8 mouse cellular contexts compared by ENCODE assay signal in the genomic region with DNA sequence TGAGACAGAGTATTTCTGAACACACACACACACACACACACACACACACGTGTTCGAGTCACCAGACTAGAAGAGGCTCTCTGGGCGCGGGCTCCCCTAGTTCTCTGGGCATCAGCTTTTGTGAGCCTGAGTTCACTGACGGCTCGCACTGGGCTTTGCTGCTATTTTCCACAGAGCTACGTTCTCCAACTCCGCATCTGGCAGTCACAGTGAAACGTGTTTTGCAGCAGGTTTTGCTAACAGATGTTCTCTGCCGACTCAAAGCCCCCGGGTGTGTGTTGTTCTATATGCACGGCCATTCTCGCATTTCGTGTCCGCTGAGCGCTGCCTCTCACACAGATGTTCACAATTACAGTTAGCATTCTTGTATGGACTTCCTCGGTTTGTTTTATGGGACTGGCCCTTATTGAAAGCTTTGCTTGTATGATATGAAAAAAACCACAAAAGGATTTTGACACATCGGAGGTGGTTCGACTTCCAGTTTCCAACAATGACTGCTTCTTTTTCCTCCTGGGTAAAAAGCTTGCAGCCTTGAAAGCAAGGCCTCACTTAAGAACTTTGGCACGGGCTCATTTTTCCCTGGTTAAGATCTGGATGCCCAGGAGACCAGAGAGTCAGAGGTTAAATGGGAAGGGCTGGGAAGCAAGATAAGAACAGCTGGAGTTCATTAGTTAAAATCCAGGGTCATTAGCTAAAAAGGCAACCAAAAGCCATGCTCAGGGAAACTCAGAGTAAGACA. TPM values are rescaled to one million over a fixed set of nuclear protein-coding genes. Genes with fewer than 3 reads are reported as not detected.
DNase-seq lines count a peak whose midpoint lies in the region.

No protein-coding gene starts in this region.

- peak; percentile 7 for DNase-seq in adrenal gland, adult 8-10 months
- no peak for DNase-seq in adrenal gland, adult 18-20 months (ENCODE audit: low spot score in 2 of 2)
- peak; percentile 19 for DNase-seq in brain, adult 2 months (ENCODE audit: low read depth, low spot score)
- DNase-seq in heart, adult 8-10 months (ENCODE audit: low spot score) = peak; percentile 21
- peak; percentile 4 to 25 for DNase-seq in kidney, postnatal 36 days
- DNase-seq in testis, postnatal 10 days (ENCODE audit: low spot score) = peak; percentile 47
- no peak for DNase-seq in layer of hippocampus, postnatal 25 days (ENCODE audit: extremely low spot score in 1 of 2, low spot score in 1 of 2)
- DNase-seq in spleen, adult 12 weeks (ENCODE audit: low spot score) = no peak

RNA-seq across cellular contexts. Expression of a gene that starts 13.4 kb away (rescaled TPM):
- under 1 TPM in 3 of 4 experiments, not detected in 1; 0.19 to 0.49 (median 0.35) TPM for total RNA-seq in adrenal gland, adult 8-10 months (2022)
- under 1 TPM in 1 of 2 experiments, not detected in 1; 0.33 TPM for total RNA-seq in adrenal gland, adult 18-20 months (2021)
- not detected for total RNA-seq in heart, adult 8-10 months (2022)
- under 1 TPM; 0.17 to 0.56 TPM for total RNA-seq in layer of hippocampus, postnatal 25 days (2021)

RNA-seq across cellular contexts. Expression of a gene that starts 33.1 kb away (rescaled TPM):
- total RNA-seq in adrenal gland, adult 8-10 months (2022) = 10 to 100 TPM; 11.2 to 13.5 (median 13.2) TPM
- 10 to 100 TPM in 1 of 2 experiments, 1 to 10 TPM in 1; 8.4 to 11.0 TPM for total RNA-seq in adrenal gland, adult 18-20 months (2021)
- 10 to 100 TPM; 10.6 to 10.9 (median 10.7) TPM for total RNA-seq in heart, adult 8-10 months (2022)
- total RNA-seq in layer of hippocampus, postnatal 25 days (2021) = 10 to 100 TPM; 50.7 to 57.3 TPM

Comparison
In these comparisons a context has a peak if more than half of its experiments do, and no peak if none do; other contexts are left out.
1. DNase-seq: peak in adrenal gland, adult 8-10 months (single experiment), brain, adult 2 months (single experiment), heart, adult 8-10 months (single experiment), kidney, postnatal 36 days (2 of 2) and testis, postnatal 10 days (single experiment); none in adrenal gland, adult 18-20 months (0 of 2), layer of hippocampus, postnatal 25 days (0 of 2) and spleen, adult 12 weeks (single experiment).